Mouse (Mus musculus) kidney, postnatal 4 days (tissue): ENCODE data around the gene Foxr1.
A peak's percentile ranks its signal among the peaks of the same experiment; 100 is the strongest.
"Not testable (repeated sequence)": the region's sequence is repeated elsewhere in the genome, so short reads cannot be mapped to it uniquely, and the experiment has no call there.

Experiments used
- DNase-seq, 2 experiments: peaks; one replicate each; pipeline ENCODE4 v3.0.0; 2021; ENCODE audit warnings: mixed read lengths in 2 of 2

The Foxr1 gene

DNA sequence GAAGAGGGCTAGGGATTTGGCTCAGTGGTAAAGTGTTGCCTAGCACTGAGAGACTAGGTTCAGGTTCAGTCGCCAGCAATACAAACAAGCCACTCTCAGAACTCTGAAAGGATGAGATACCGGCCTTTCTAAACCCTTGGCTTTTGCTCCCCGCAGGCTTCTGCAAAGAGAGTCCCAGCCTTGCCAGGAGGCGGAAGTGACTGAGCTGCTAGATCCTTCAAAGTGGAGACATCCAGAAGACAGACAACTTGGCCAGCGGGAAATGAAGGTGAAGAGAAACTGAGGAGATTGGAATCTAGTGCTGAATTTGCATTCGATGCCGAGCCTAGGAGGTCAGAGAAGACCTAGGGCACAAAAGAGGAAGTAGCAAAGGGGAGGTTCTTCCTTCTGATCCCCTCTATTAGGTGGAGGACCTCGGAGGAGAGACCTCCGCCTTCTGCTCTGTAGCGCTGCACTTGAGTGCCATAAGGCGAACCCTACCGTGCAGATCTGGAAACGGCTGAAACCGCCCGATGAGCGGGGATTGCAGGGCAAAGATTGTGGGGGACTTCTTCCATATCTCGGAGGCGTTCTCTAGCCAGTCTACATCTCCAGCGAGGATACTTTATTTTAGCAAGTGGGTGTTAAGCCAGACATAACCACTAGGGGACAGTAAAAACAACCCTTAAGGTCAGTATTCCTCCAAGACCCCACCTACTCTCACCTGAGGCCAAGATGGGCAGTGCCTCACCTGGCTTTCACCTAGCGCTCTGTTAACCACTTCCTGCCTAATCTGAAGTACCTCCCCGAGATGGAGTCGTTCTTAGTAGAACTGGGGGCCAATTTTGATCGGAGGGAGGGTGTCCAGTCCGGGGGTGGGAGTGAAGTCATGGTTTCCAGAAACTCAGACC, 36.6 kb upstream of the Foxr1 start:
- peak; percentile 9 to 73 for DNase-seq

GRCm38 (mm10) chr9:44475936-44476335, 35.0 kb upstream of the Foxr1 start:
- DNase-seq: peak; percentile 35 to 42

DNA sequence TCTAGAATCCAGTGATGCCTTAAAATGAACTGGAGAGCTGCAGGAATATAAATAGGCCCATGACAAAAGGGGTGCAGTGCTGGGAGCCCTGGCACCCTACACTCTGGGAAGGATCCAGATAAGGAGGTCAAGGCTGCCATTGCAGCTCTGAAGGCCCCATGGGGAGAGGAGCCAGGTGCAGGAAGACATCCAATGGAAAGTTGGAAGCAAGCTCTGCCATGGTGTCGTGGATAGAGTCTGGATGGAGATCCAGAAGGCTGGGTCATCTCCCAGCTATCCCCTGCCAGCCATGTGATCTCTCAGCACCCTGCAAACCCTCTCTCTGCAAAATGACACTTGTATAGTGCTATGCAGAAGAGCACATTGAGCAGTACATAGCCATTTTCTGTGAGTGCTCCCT, 33.4 kb upstream of the Foxr1 start:
- no peak for DNase-seq

GRCm38 (mm10) chr9:44473184-44473583, 32.2 kb upstream of the Foxr1 start:
- no peak for DNase-seq

GRCm38 (mm10) chr9:44468800-44469199, 27.9 kb upstream of the Foxr1 start:
- no peak for DNase-seq

DNA sequence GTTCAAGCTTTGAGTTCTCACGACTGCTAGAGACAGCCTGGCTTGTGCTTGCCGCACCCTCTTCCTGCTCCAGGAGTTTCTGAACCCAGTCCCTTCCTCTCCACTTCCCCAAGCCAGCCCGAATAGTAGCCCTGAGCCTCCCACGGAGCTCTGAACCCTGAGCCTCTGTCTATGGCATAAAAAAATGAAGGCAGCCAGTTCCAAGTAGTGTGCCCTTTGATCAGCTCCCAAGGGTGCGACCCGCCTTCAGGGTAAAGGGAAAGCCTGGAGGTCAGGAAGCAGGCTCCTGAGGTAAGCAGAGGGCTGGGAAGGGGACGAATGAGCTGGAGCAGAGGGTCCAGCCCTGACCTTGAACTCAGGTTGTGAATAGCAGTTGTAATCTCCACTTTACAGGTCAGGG, 27.3 kb upstream of the Foxr1 start:
- no peak for DNase-seq

- no peak for DNase-seq
These were observed 21.0 kb upstream of the Foxr1 start for GRCm38 (mm10) chr9:44461950-44462349.

- peak; percentile 41 to 63 for DNase-seq
These were observed 16.3 kb upstream of the Foxr1 start for GRCm38 (mm10) chr9:44457035-44457742.

DNA sequence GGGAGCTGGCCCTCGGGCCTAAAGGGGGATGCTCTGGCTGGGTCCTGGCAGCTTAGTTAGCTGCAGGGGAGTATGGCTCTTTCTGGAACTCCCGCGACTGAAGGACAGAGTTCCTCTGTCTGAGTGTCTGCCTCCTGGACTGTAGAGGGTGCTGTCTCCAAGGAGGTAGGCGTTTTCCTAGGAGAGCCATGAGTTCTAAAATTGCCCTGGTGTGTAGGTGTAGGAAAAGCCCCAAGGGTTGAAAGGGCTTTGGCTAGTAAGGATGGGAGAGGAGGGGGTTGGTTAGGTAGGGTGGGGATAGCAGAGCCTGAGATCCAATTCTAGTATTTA, 13.9 kb upstream of the Foxr1 start, which contains the start of gene Upk2:
Upk2 (minus strand) TSS at position 86 of the 330 bp plus-strand sequence.
- no peak for DNase-seq

GRCm38 (mm10) chr9:44454132-44454890, 13.4 kb upstream of the Foxr1 start:
- peak; percentile 93 to 94 for DNase-seq

DNA sequence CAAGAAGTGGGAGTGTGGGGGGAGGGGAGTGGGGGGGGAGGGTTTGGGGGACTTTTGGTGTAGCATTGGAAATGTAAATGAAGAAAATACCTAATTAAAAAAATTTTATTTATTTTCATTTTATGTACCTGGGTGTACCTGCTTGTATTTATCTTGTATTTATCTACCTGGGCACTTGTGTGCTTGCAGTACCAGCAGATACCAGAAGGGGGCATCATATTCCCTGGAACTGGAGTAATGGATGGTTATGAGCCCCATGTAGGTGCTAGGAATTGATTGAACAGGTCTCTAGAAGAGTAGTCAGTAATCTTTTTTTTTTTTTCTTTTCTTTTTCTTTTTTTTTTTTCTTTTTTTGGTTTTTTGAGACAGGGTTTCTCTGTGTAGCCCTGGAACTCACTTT, 9.5 kb upstream of the Foxr1 start:
- no peak for DNase-seq

GRCm38 (mm10) chr9:44444402-44445025, 3.6 kb upstream of the Foxr1 start:
- not testable (repeated sequence) for DNase-seq

- DNase-seq: no peak
These were observed 5.2 kb downstream of the Foxr1 start for GRCm38 (mm10) chr9:44435747-44436146.

GRCm38 (mm10) chr9:44432577-44433185, 8.3 kb downstream of the Foxr1 start:
- DNase-seq: no peak

- DNase-seq: no peak
These were observed 17.4 kb downstream of the Foxr1 start for GRCm38 (mm10) chr9:44423576-44423975.

- no peak for DNase-seq
These were observed 20.5 kb downstream of the Foxr1 start for GRCm38 (mm10) chr9:44420280-44420898.

- not testable (repeated sequence) for DNase-seq
These were observed 21.2 kb downstream of the Foxr1 start for GRCm38 (mm10) chr9:44419730-44420129.

- DNase-seq: no peak
These were observed 22.2 kb downstream of the Foxr1 start, which contains the start of gene Ccdc84 for GRCm38 (mm10) chr9:44418519-44419385. Gene Ccdc84, minus strand, starts transcription at chr9:44418569.

- peak; percentile 98 to 99 for DNase-seq
These were observed 23.0 kb downstream of the Foxr1 start for GRCm38 (mm10) chr9:44417892-44418363.

GRCm38 (mm10) chr9:44417156-44417891, 23.6 kb downstream of the Foxr1 start:
- DNase-seq: no peak
